Mouse (Mus musculus): ENCODE measurements around the gene Ngrn. TPM values are rescaled to one million over a fixed set of nuclear protein-coding genes. Genes with fewer than 3 reads are reported as not detected.

The Ngrn gene
- polyA plus RNA-seq, 1 experiment from 2014 or later = 56.3 TPM

- WGBS = 92% methylated on average over 1 of the region's 1 CpGs
- H3K27me3 ChIP-seq = no peaks in the 10 kb centered on the region
- no peak overlapping the region for H3K9ac ChIP-seq
- no peak overlapping the region for H3K4me3 ChIP-seq
- ATAC-seq = no peak
- H3K9me3 ChIP-seq (replicated peaks) = no peaks in the 10 kb centered on the region
- H3K4me2 ChIP-seq = no peak overlapping the region
- H3K4me1 ChIP-seq = peaks cover 24% of the 10 kb centered on the region
- no peak overlapping the region for H3K27ac ChIP-seq
- H3K36me3 ChIP-seq (ENCODE audit: poor library complexity, severe bottlenecking) = peaks cover 39% of the 10 kb centered on the region
Observed at GRCm38 (mm10) chr7:80267764-80268163, 6.7 kb downstream of the Ngrn start.

GRCm38 (mm10) chr7:80268897-80269750, 8.1 kb downstream of the Ngrn start, which contains the start of gene Vps33b:
Gene Vps33b, plus strand, starts transcription at chr7:80269649.
- Histone ChIP-seq H3K4me3 (peak within 1 kb of the TSS; percentile 80), H3K4me2 (peak within 1 kb of the TSS; percentile 91), H3K27me3 (no peaks in the 10 kb centered on the region), H3K27ac (peak within 1 kb of the TSS; percentile 65), H3K9me3 (replicated peaks) (0 out of 2 replicates have a peak, but pooled peaks cover 3% of the 10 kb centered on the region), H3K4me1 (peaks cover 24% of the 10 kb centered on the region), H3K9ac (peak within 1 kb of the TSS; percentile 80), H3K36me3 (ENCODE audit: poor library complexity, severe bottlenecking) (peaks cover 49% of the 10 kb centered on the region)
- ATAC-seq = peak; percentile 96
- 3% methylated on average over 21 of the region's 21 CpGs for WGBS

GRCm38 (mm10) chr7:80269751-80270255, 8.8 kb downstream of the Ngrn start:
- peak overlapping the region; percentile 80 for H3K9ac ChIP-seq
- H3K4me1 ChIP-seq = peaks cover 24% of the 10 kb centered on the region
- no peak for ATAC-seq
- under 1% methylated on average over 23 of the region's 23 CpGs for WGBS
- H3K4me2 ChIP-seq = peak overlapping the region; percentile 91
- H3K27me3 ChIP-seq = no peaks in the 10 kb centered on the region
- H3K4me3 ChIP-seq = peak overlapping the region; percentile 80
- peak overlapping the region; percentile 65 for H3K27ac ChIP-seq
- peaks cover 49% of the 10 kb centered on the region for H3K36me3 ChIP-seq (ENCODE audit: poor library complexity, severe bottlenecking)
- peaks cover 9% of the 10 kb centered on the region for H3K9me3 ChIP-seq (replicated peaks)

- no peak for ATAC-seq
- WGBS = 89% methylated on average over 2 of the region's 2 CpGs
Observed at GRCm38 (mm10) chr7:80273456-80273855, 12.4 kb downstream of the Ngrn start.

GRCm38 (mm10) chr7:80276374-80276773, 15.4 kb downstream of the Ngrn start:
- no peak overlapping the region for H3K4me3 ChIP-seq
- no peak for ATAC-seq
- no peak overlapping the region for H3K27ac ChIP-seq
- WGBS = 97% methylated on average over 4 of the region's 4 CpGs
- H3K4me1 ChIP-seq = 0 out of 2 replicates have a peak, but pooled peaks cover 2% of the 10 kb centered on the region
- H3K9ac ChIP-seq = no peak overlapping the region
- H3K27me3 ChIP-seq = no peaks in the 10 kb centered on the region
- peaks cover 86% of the 10 kb centered on the region for H3K36me3 ChIP-seq (ENCODE audit: poor library complexity, severe bottlenecking)
- no peak overlapping the region for H3K4me2 ChIP-seq
- peaks cover 16% of the 10 kb centered on the region for H3K9me3 ChIP-seq (replicated peaks)

More at GRCm38 (mm10) chr7:80273456-80273855, 12.4 kb downstream of the Ngrn start:
- Histone ChIP-seq H3K4me1 (peaks cover 24% of the 10 kb centered on the region), H3K36me3 (ENCODE audit: poor library complexity, severe bottlenecking) (peaks cover 58% of the 10 kb centered on the region), H3K27ac (no peak overlapping the region), H3K9ac (no peak overlapping the region), H3K9me3 (replicated peaks) (peaks cover 16% of the 10 kb centered on the region), H3K4me3 (no peak overlapping the region), H3K27me3 (no peaks in the 10 kb centered on the region), H3K4me2 (no peak overlapping the region)

GRCm38 (mm10) chr7:80280032-80280431, 19.0 kb downstream of the Ngrn start:
- Histone ChIP-seq H3K4me2 (no peak overlapping the region), H3K4me3 (no peak overlapping the region), H3K36me3 (ENCODE audit: poor library complexity, severe bottlenecking) (peaks cover 92% of the 10 kb centered on the region), H3K9me3 (replicated peaks) (peaks cover 4% of the 10 kb centered on the region; the same call in 1 of the 2 replicates), H3K27me3 (no peaks in the 10 kb centered on the region), H3K9ac (no peak overlapping the region), H3K4me1 (no peaks in the 10 kb centered on the region), H3K27ac (no peak overlapping the region)
- WGBS = 85% methylated on average over 10 of the region's 10 CpGs
- no peak for ATAC-seq

GRCm38 (mm10) chr7:80280998-80281397, 20.0 kb downstream of the Ngrn start:
- no peak overlapping the region for H3K4me3 ChIP-seq
- peaks cover 94% of the 10 kb centered on the region for H3K36me3 ChIP-seq (ENCODE audit: poor library complexity, severe bottlenecking)
- no peak overlapping the region for H3K9ac ChIP-seq
- H3K27ac ChIP-seq = no peak overlapping the region
- WGBS = 80% methylated on average over 2 of the region's 2 CpGs
- ATAC-seq = no peak
- no peaks in the 10 kb centered on the region for H3K9me3 ChIP-seq (replicated peaks)
- H3K4me1 ChIP-seq = no peaks in the 10 kb centered on the region
- no peak overlapping the region for H3K4me2 ChIP-seq
- H3K27me3 ChIP-seq = no peaks in the 10 kb centered on the region

- ATAC-seq = no peak
- Histone ChIP-seq H3K4me2 (no peak overlapping the region), H3K4me3 (no peak overlapping the region), H3K9me3 (replicated peaks) (no peaks in the 10 kb centered on the region), H3K27ac (no peak overlapping the region), H3K36me3 (ENCODE audit: poor library complexity, severe bottlenecking) (peaks cover 94% of the 10 kb centered on the region), H3K27me3 (no peaks in the 10 kb centered on the region), H3K4me1 (no peaks in the 10 kb centered on the region), H3K9ac (no peak overlapping the region)
- WGBS = 88% methylated on average over 3 of the region's 3 CpGs
Observed at GRCm38 (mm10) chr7:80281646-80282045, 20.6 kb downstream of the Ngrn start.

- H3K9me3 ChIP-seq (replicated peaks) = no peaks in the 10 kb centered on the region
- H3K9ac ChIP-seq = no peak overlapping the region
- H3K27ac ChIP-seq = no peak overlapping the region
- no peaks in the 10 kb centered on the region for H3K27me3 ChIP-seq
- H3K36me3 ChIP-seq (ENCODE audit: poor library complexity, severe bottlenecking) = peaks cover 94% of the 10 kb centered on the region
- H3K4me1 ChIP-seq = no peaks in the 10 kb centered on the region
- no peak overlapping the region for H3K4me3 ChIP-seq
- WGBS = 87% methylated on average over 3 of the region's 3 CpGs
- no peak overlapping the region for H3K4me2 ChIP-seq
- ATAC-seq = no peak
Observed at GRCm38 (mm10) chr7:80283226-80283918, 22.4 kb downstream of the Ngrn start.

GRCm38 (mm10) chr7:80284391-80284790, 23.4 kb downstream of the Ngrn start:
- Histone ChIP-seq H3K9ac (no peak overlapping the region), H3K27ac (no peak overlapping the region), H3K4me3 (no peak overlapping the region), H3K36me3 (ENCODE audit: poor library complexity, severe bottlenecking) (peaks cover 91% of the 10 kb centered on the region), H3K4me2 (no peak overlapping the region), H3K27me3 (no peaks in the 10 kb centered on the region), H3K4me1 (no peaks in the 10 kb centered on the region), H3K9me3 (replicated peaks) (no peaks in the 10 kb centered on the region)
- 89% methylated on average over 5 of the region's 5 CpGs for WGBS
- ATAC-seq = no peak

GRCm38 (mm10) chr7:80285725-80286124, 24.7 kb downstream of the Ngrn start:
- H3K27me3 ChIP-seq = no peaks in the 10 kb centered on the region
- no peak overlapping the region for H3K9ac ChIP-seq
- H3K4me1 ChIP-seq = no peaks in the 10 kb centered on the region
- H3K27ac ChIP-seq = no peak overlapping the region
- peaks cover 90% of the 10 kb centered on the region for H3K36me3 ChIP-seq (ENCODE audit: poor library complexity, severe bottlenecking)
- no peak overlapping the region for H3K4me3 ChIP-seq
- no peak for ATAC-seq
- no peak overlapping the region for H3K4me2 ChIP-seq
- WGBS = 95% methylated on average over 6 of the region's 6 CpGs
- no peaks in the 10 kb centered on the region for H3K9me3 ChIP-seq (replicated peaks)

- no peak overlapping the region for H3K27ac ChIP-seq
- H3K4me1 ChIP-seq = no peaks in the 10 kb centered on the region
- peaks cover 81% of the 10 kb centered on the region for H3K36me3 ChIP-seq (ENCODE audit: poor library complexity, severe bottlenecking)
- WGBS = 88% methylated on average over 10 of the region's 10 CpGs
- no peak overlapping the region for H3K9ac ChIP-seq
- no peaks in the 10 kb centered on the region for H3K27me3 ChIP-seq
- ATAC-seq = no peak
- H3K9me3 ChIP-seq (replicated peaks) = no peaks in the 10 kb centered on the region
- H3K4me2 ChIP-seq = no peak overlapping the region
- H3K4me3 ChIP-seq = no peak overlapping the region
Observed at GRCm38 (mm10) chr7:80287736-80288135, 26.7 kb downstream of the Ngrn start.

All from forebrain, embryonic 13.5 days (tissue).